Mouse (Mus musculus) forebrain, embryonic 10.5 days (tissue): ENCODE data around the gene Ctps. TPM values are rescaled to one million over a fixed set of nuclear protein-coding genes. Genes with fewer than 3 reads are reported as not detected.

Experiments
- DNase-seq: peaks from one replicate; pipeline ENCODE4 v3.0.0-alpha.2; 2017; ENCODE audit warnings: low spot score; ENCODE audit errors: extremely low spot score
- H3K27ac ChIP-seq: fragments of 300-500 bp; sonication (generic); 2 replicates; pipeline ENCODE4 v1.5.1; 2016; ENCODE audit warnings: mild to moderate bottlenecking
- H3K27me3 ChIP-seq: fragments of 300-500 bp; sonication (generic); 2 replicates; pipeline ENCODE4 v1.6.1; 2016; ENCODE audit warnings: mild to moderate bottlenecking; ENCODE audit not compliant: poor library complexity, severe bottlenecking
- H3K36me3 ChIP-seq: fragments of 300-500 bp; sonication (generic); replicated peaks from 2 replicates; pipeline ENCODE4 v1.6.1; 2016; ENCODE audit warnings: mild to moderate bottlenecking, moderate library complexity
- H3K4me1 ChIP-seq: fragments of 300-500 bp; sonication (generic); 2 replicates; pipeline ENCODE4 v1.6.1; 2016
- H3K4me3 ChIP-seq: fragments of 300-500 bp; sonication (generic); 2 replicates; pipeline ENCODE4 v1.5.1; 2016; ENCODE audit warnings: mild to moderate bottlenecking, moderate library complexity
- H3K9me3 ChIP-seq: fragments of 300-500 bp; sonication (generic); 2 replicates; pipeline ENCODE4 v1.6.1; 2016; ENCODE audit warnings: mild to moderate bottlenecking, moderate library complexity
- WGBS: fragments of 180-500 bp; shearing (Covaris S2); methylation state at CpG from one replicate; pipeline ENCODE4 v1.1.7; 2016; 5-methylcytosine and 5-hydroxymethylcytosine counted together
- polyA plus RNA-seq: library from polyadenylated mRNA; unstranded; fragments of >200 nt; fragmentation: Nextera tagmentation; extraction: Ambion mirVana; gene quantifications from 2 replicates; pipeline ENCODE4 v1.2.1, GENCODE M21; 2016

Ctps gene
- polyA plus RNA-seq, 1 experiment from 2014 or later = 158 TPM

DNA sequence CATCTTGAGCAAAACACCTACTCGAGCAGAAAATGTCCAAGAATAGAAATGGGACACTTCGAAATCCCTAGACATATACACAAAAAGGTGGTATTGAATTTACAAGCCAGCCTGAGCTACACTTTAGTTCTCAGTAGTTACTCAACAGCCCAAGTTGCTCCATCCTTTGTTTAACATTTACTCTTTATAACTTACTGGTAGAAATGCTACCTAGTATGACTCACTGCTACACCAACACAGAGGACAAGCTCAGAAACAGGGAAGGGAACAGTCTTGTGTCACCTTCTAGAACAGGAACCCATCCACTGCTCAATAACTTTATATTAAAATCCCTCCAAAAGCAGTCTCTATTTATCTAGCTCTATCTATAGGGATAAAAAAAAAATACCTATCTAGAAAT is 4.3 kb downstream of the Ctps start:
- H3K9me3 ChIP-seq = no peaks in the 10 kb centered on the region
- no peaks in the 10 kb centered on the region for H3K27me3 ChIP-seq
- no peak for DNase-seq
- 90% methylated on average over 2 of the region's 2 CpGs for WGBS
- H3K36me3 ChIP-seq = peaks cover 71% of the 10 kb centered on the region
- H3K4me1 ChIP-seq = peaks cover 30% of the 10 kb centered on the region
- no peak overlapping the region for H3K27ac ChIP-seq
- H3K4me3 ChIP-seq = no peak overlapping the region

GRCm38 (mm10) chr4:120556592-120556991 is 13.5 kb downstream of the Ctps start:
- DNase-seq = no peak
- Histone ChIP-seq H3K4me3 (no peak overlapping the region), H3K4me1 (no peaks in the 10 kb centered on the region), H3K9me3 (no peaks in the 10 kb centered on the region), H3K36me3 (peaks cover 98% of the 10 kb centered on the region), H3K27me3 (no peaks in the 10 kb centered on the region), H3K27ac (no peak overlapping the region)
- WGBS = 94% methylated on average over 6 of the region's 6 CpGs

- no peak for DNase-seq
- Histone ChIP-seq H3K4me3 (no peak overlapping the region), H3K36me3 (peaks cover 100% of the 10 kb centered on the region), H3K9me3 (no peaks in the 10 kb centered on the region), H3K4me1 (no peaks in the 10 kb centered on the region), H3K27me3 (no peaks in the 10 kb centered on the region), H3K27ac (no peak overlapping the region)
- 93% methylated on average over 1 of the region's 1 CpGs for WGBS
Measured at GRCm38 (mm10) chr4:120544896-120545295, 25.2 kb downstream of the Ctps start.

- H3K9me3 ChIP-seq = no peaks in the 10 kb centered on the region
- WGBS = 95% methylated on average over 10 of the region's 10 CpGs
- no peak overlapping the region for H3K4me3 ChIP-seq
- H3K27ac ChIP-seq = no peak overlapping the region
- H3K4me1 ChIP-seq = no peaks in the 10 kb centered on the region
- H3K36me3 ChIP-seq = peaks cover 70% of the 10 kb centered on the region
- H3K27me3 ChIP-seq = no peaks in the 10 kb centered on the region
- no peak for DNase-seq
Measured at GRCm38 (mm10) chr4:120538664-120539063, 31.4 kb downstream of the Ctps start.

DNA sequence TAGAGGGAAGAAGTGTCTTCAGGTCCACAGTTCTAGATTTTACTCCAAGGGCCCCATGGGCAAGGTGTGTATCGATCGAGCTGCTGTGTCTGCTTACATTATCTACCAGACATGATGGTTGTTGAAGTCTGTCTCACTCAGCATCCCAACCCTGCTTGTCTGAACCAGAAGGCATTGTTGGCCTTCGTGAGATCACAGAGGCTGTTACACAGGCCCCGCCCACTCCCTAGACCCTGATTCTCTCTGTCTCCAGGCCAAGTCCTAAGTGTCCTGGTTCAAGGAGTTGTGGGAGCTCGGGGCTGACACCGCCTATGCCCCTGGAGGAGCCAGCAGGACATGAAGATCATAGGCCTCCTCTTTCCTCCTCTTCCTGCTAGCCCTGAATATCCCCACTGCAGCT is 38.1 kb downstream of the Ctps start, which contains the start of gene Slfnl1:
TSS of gene Slfnl1 (plus strand) at position 246 of the 400 bp plus-strand sequence.
- Histone ChIP-seq H3K27ac (no peak within 1 kb of the TSS), H3K36me3 (peaks cover 63% of the 10 kb centered on the region), H3K4me1 (no peaks in the 10 kb centered on the region), H3K4me3 (no peak within 1 kb of the TSS), H3K27me3 (no peaks in the 10 kb centered on the region), H3K9me3 (no peaks in the 10 kb centered on the region)
- 89% methylated on average over 6 of the region's 6 CpGs for WGBS
- DNase-seq = no peak

- Histone ChIP-seq H3K4me1 (no peaks in the 10 kb centered on the region), H3K9me3 (no peaks in the 10 kb centered on the region), H3K27ac (no peak overlapping the region), H3K27me3 (no peaks in the 10 kb centered on the region), H3K36me3 (peaks cover 86% of the 10 kb centered on the region), H3K4me3 (no peak overlapping the region)
- 81% methylated on average over 9 of the region's 9 CpGs for WGBS
- no peak for DNase-seq
Measured at GRCm38 (mm10) chr4:120528171-120528570, 41.9 kb downstream of the Ctps start.

DNA sequence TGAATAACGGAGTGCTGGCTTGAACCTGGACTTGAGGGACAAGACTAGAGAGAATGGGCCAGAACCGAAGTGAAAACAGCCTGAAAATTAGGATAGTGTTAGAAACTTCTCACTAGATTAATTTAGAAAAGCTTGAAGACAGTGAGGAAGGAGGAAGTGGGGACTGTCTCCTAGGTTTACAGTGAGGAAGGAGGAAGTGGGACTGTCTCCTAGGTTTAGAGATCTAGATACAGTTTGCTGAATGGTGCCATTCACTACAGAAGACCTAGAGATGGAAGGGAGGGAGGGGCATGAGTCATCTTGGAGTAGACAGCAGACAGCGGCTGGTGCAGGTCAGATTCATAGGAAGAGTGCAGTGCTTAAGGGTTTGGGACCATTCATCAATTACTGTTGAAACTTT is 47.0 kb downstream of the Ctps start:
- no peaks in the 10 kb centered on the region for H3K9me3 ChIP-seq
- H3K27me3 ChIP-seq = no peaks in the 10 kb centered on the region
- no peak overlapping the region for H3K27ac ChIP-seq
- H3K4me3 ChIP-seq = no peak overlapping the region
- 94% methylated on average over 3 of the region's 3 CpGs for WGBS
- H3K36me3 ChIP-seq = peaks cover 85% of the 10 kb centered on the region
- no peaks in the 10 kb centered on the region for H3K4me1 ChIP-seq
- no peak for DNase-seq

- 85% methylated on average over 4 of the region's 4 CpGs for WGBS
- no peaks in the 10 kb centered on the region for H3K4me1 ChIP-seq
- no peak overlapping the region for H3K4me3 ChIP-seq
- H3K27me3 ChIP-seq = no peaks in the 10 kb centered on the region
- no peaks in the 10 kb centered on the region for H3K9me3 ChIP-seq
- H3K36me3 ChIP-seq = peaks cover 85% of the 10 kb centered on the region
- H3K27ac ChIP-seq = no peak overlapping the region
- no peak for DNase-seq
Measured at GRCm38 (mm10) chr4:120522351-120522750, 47.7 kb downstream of the Ctps start.

GRCm38 (mm10) chr4:120521761-120522160 is 48.3 kb downstream of the Ctps start:
- WGBS = 82% methylated on average over 5 of the region's 5 CpGs
- Histone ChIP-seq H3K27ac (no peak overlapping the region), H3K4me3 (no peak overlapping the region), H3K27me3 (no peaks in the 10 kb centered on the region), H3K36me3 (peaks cover 89% of the 10 kb centered on the region), H3K9me3 (no peaks in the 10 kb centered on the region), H3K4me1 (no peaks in the 10 kb centered on the region)
- no peak for DNase-seq

GRCm38 (mm10) chr4:120517335-120517734 is 52.7 kb downstream of the Ctps start:
- DNase-seq = no peak
- Histone ChIP-seq H3K4me1 (no peaks in the 10 kb centered on the region), H3K9me3 (no peaks in the 10 kb centered on the region), H3K27ac (no peak overlapping the region), H3K4me3 (no peak overlapping the region), H3K36me3 (peaks cover 65% of the 10 kb centered on the region), H3K27me3 (no peaks in the 10 kb centered on the region)
- 81% methylated on average over 4 of the region's 4 CpGs for WGBS

DNA sequence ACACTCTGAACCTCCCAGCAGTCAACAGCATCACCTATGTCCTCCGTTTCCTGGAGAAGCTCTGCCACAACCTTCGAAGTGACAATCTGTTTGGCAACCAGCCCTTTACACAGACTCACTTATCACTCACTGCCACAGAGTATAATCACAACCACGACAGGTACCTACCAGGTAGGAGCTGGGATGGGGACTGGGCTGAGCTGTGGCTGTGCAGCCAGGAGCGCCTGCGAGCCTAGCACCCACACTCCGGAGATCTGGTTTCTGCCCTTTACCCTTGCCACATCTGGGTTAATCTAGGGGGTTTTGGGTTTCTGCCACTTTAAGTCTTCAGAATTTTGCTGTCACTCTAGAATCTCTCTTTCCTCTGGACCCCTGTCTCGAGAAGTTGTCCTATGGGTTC is 53.2 kb downstream of the Ctps start:
- H3K36me3 ChIP-seq = peaks cover 61% of the 10 kb centered on the region
- H3K27ac ChIP-seq = no peak overlapping the region
- 93% methylated on average over 7 of the region's 7 CpGs for WGBS

GRCm38 (mm10) chr4:120516491-120516890 is 53.6 kb downstream of the Ctps start:
- 92% methylated on average over 7 of the region's 7 CpGs for WGBS
- no peaks in the 10 kb centered on the region for H3K27me3 ChIP-seq
- no peak overlapping the region for H3K4me3 ChIP-seq
- H3K36me3 ChIP-seq = peaks cover 59% of the 10 kb centered on the region
- H3K27ac ChIP-seq = no peak overlapping the region
- no peaks in the 10 kb centered on the region for H3K4me1 ChIP-seq
- no peaks in the 10 kb centered on the region for H3K9me3 ChIP-seq
- no peak for DNase-seq

More for the DNA sequence above, 53.2 kb downstream of the Ctps start:
- DNase-seq = no peak
- no peaks in the 10 kb centered on the region for H3K4me1 ChIP-seq
- no peak overlapping the region for H3K4me3 ChIP-seq
- H3K9me3 ChIP-seq = no peaks in the 10 kb centered on the region
- no peaks in the 10 kb centered on the region for H3K27me3 ChIP-seq

GRCm38 (mm10) chr4:120514366-120514765 is 55.7 kb downstream of the Ctps start:
- Histone ChIP-seq H3K9me3 (peaks cover 2% of the 10 kb centered on the region; the same call in 1 of the 2 replicates), H3K4me1 (no peaks in the 10 kb centered on the region), H3K27me3 (no peaks in the 10 kb centered on the region), H3K36me3 (peaks cover 60% of the 10 kb centered on the region), H3K27ac (no peak overlapping the region), H3K4me3 (no peak overlapping the region)
- WGBS = 93% methylated on average over 2 of the region's 2 CpGs
- no peak for DNase-seq

DNA sequence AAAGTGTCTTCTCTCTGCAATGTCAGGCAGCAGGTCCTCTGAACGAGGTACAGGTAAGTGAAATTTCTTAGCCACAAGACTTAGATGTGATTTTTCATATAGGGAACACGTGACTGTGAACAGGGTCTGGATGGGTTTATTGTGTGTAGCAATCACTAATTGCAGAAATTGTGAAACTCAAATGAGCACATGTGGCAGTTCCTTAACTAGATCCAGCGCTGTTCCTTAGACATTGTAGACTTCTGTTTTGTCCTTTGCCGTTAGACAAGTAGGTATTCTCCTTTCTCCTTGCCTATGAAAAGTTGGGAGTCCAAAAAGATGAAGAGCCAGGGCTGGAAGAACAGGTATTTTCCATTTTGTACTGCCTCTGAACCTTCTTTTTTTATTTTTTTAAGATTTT is 58.9 kb downstream of the Ctps start:
- Histone ChIP-seq H3K27ac (no peak overlapping the region), H3K36me3 (peaks cover 60% of the 10 kb centered on the region), H3K9me3 (peaks cover 5% of the 10 kb centered on the region; the same call in 1 of the 2 replicates), H3K4me1 (no peaks in the 10 kb centered on the region), H3K27me3 (no peaks in the 10 kb centered on the region), H3K4me3 (no peak overlapping the region)
- DNase-seq = no peak
- WGBS = 91% methylated on average over 4 of the region's 4 CpGs
